Mouse (Mus musculus) kidney, adult 8-10 months (tissue): ENCODE measurements around the gene Prrt2.
A peak's percentile ranks its signal among the peaks of the same experiment; 100 is the strongest.

Experiments used
- DNase-seq, 2 experiments: peaks; one replicate each; pipeline ENCODE4 v3.0.0; 2022

Gene Prrt2

DNA sequence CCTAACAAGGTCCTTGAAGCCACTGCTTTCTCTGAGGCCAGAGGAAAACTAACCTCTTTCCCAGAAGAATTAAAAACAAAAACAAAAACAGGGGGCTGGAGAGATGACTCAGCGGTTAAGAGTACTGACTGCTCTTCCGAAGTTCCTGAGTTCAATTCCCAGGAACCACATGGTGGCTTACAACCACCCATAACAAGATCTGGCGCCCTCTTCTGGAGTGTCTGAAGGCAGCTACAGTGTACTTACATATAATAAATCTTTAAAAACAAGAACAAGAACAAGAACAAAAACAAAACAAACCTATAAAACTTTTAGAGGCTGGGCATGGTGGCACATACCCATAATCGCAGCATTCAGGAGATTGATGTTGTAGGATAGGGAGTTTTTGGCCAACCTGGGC lies 24.6 kb downstream of the Prrt2 start:
- no peak for DNase-seq

DNA sequence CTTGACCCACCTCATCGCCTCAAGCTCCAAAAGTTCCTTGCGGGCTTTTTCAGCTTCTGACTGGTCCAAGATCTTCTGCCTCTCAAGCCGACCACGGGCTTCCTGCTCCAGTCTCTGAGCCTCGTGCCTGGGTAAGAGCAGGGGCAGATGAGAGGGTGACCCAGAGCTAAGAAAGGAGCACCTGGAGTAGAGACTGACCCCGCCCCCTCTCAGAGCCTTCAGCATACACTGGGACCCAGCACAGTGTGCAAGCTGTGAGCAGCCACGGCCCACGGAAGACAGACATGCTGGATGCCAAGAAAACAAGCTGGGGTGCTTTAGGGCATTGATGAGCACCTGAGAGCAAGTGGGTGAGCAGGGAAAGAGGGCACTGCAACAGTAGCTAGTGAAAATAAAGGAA lies 32.2 kb downstream of the Prrt2 start:
- no peak for DNase-seq

DNA sequence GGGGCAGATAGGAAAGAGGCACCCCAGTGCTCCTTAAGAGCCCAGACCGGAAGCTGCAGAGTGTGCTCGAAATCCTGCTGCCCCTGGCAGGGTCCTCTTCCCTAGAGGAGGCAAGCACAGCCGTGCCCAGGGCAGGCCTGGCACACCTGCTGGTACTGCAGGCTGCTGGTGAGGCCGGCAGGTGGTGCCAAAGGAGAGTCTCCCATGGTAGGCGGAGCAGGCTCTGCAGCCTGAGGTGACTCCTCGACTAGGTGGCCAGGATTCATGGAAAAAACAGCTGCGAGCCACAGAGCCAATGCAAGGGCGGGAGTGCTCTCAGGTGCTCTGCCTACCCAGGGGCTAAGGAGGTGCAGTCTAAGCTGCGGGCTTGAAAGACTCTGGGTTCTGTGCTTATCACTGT lies 34.7 kb downstream of the Prrt2 start:
- peak; percentile 60 to 71 for DNase-seq

GRCm38 (mm10) chr7:126984667-126985444 lies 36.2 kb downstream of the Prrt2 start:
- no peak for DNase-seq

- no peak for DNase-seq
Observed at GRCm38 (mm10) chr7:126983113-126983512, 37.9 kb downstream of the Prrt2 start.

DNA sequence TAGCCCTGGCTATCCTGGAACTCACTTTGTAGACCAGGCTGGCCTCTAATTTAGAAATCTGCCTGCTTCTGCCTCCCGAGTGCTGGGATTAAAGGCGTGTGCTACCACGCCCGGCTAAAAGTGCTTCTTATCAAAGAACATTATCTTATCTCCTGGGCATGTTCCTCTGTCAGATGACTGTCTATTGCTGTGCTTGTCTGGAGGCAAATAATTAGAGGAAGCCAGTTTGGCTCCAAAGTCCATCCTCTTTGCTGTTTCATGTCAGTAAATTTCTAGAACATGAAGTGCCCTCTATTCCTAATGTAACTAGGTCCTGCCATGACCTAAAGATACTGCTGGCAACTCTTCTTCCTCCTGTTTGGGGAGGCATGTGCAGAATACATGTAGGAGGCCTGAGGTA lies 39.0 kb downstream of the Prrt2 start:
- no peak for DNase-seq

DNA sequence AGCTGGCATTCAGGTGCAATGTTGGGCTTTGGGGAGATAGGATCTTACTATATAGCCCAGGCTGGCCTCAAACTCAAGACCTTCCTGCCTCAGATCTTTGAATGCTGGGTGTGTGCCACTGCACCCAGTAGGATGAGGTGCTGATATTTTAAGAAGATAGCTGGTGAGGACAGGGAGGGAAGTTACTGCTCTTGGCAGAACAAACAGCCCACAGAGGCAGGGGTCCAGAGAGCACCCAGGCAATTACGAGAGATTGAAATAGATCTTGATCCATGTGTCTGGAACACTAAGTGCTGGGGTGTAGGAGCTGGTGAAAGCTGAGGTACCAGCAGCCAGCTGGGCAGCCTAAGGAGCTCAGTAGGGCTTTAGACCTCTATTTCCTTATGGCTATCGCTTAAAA lies 39.4 kb downstream of the Prrt2 start:
- no peak for DNase-seq

DNA sequence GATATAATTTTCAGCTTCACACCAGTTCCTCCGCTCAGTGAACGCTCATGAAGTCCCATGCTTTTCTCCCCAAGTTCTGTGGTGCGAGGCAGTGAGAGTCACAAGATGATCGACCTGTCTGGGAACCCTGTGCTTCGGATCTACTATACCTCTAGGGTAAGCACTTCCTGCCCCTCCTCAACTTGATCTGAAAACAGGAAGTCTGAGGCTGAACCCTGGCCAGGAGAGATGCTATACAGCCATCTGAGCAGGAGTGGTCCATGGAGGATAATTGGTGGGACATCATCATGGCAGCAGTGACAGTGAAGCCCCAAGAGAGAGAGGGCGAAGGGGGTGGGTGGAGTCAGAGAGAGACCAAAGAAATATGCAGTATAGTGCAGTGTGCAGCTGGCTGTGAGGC lies 42.2 kb downstream of the Prrt2 start:
- DNase-seq = no peak

- peak; percentile 14 to 15 for DNase-seq
Observed at GRCm38 (mm10) chr7:126976878-126977459, 44.0 kb downstream of the Prrt2 start.

DNA sequence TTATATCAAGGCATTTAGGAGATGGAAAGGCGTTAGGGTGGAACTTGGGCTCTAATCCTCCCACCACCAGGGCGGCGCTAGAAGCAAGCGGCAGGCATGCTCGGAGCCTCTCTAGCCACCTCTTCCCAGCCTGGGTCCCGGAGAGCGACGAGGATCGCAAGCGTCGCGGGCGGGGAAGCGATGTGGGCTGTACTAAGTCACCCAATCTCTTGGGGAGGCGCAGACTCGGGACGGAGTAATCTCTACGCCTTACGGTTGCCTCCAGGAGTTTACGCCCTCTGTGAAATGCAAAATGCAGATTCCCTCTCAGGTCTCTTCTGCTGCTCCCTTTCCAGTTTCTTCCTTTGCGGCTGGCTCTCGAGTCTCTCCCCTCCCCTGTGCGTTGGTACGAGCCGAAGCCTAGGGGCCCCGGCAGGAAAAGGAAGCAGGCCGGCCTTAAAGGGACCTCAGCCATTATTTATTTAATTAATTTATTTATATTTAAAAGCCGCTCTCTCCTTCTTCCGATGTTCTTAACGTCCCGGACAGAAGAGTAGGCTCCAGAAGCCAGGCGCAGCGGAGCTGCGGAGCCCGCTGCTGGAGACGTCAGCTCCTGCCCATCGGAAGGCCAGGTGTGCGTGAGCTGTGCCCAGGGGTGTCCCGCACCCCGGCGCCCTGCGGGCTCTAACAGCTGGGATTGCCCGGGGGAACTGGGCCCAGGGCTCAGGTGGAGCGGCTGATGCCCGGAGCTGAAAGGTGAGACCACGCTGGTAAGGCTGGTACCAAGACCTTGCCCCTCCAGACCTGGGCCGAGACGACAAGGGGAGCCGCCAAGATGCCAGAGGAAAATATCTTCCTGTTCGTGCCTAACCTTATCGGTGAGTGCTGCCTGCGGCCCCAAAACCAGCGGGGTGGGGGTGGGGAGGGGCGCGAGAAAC lies 44.8 kb downstream of the Prrt2 start, which contains the start of gene Cdiptos:
Gene Cdiptos, minus strand, starts transcription at position 149 of the 917 bp plus-strand sequence.
- peak; percentile 93 to 96 for DNase-seq

- no peak for DNase-seq
Observed at GRCm38 (mm10) chr7:126975893-126975949, 45.3 kb downstream of the Prrt2 start, which contains the start of gene Cdipt. Gene Cdipt (plus strand): TSS chr7:126975914.

DNA sequence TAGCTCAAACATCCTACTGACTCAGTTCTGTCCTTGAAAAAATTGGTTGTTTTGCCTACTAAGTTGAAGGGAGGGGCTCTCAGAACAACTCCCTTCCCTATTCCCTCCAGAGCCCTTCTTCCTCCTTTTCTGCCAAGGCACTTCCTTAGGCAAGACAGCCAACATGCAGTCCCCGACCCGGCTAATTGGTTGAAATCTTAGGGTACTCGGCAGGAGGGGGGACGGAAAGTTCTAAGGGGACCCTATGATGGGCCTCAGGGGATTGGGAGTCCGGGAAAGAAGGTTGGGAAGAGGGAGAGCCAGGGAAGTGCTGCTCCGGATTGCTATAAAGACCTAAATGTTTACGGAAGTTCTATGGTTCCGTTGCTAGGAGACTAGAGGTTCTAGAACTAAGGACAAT lies 45.5 kb downstream of the Prrt2 start:
- DNase-seq = no peak
